Mouse (Mus musculus): ENCODE results near the gene Vmn2r113.
"Not testable (repeated sequence)": the region's sequence is repeated elsewhere in the genome, so short reads cannot be mapped to it uniquely, and the experiment has no call there.

Vmn2r113 gene

GRCm38 (mm10) chr17:22942684-22943083 lies at the start of gene Vmn2r113:
Vmn2r113 (plus strand) TSS chr17:22942984.
- not testable (repeated sequence) for DNase-seq
